In the genomic region with DNA sequence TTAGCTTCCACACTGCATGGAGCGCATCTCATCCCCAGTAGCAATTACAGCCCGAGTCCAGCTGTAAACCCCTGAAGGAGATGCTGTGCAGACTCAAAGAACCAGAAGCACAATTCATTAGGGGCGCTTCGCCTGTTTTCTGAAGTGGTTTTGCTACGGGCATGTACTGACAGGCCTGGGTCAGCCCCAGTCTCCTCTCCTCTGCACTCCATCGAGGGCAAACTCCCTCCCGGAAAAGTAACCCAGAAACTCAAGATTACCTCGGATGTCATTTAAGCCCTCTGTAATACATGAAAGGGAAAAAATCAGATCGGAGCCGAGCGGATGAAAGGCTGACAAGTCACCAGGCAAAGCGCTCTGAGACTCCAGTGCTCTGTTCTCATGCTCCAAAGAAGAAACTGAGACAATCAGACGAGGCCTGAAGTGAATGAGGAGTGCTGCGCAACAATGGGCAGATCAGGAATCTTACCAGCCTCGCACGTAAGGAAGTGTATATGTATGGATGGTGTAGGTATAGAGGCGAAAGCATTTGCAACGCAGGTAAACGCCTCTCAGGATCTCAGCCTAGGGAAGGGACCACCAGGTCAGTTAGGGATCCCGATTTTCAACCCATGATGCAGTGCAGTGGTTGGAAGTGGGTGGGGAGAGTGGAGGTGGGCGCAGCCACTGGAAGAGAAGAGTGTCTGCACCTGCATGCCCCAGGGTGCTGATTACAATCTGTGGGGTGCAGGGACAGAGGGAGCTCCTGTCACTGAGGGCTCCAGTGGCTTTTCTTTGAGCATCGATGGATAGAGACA, we compare ENCODE assay signal across 11 mouse cellular contexts.
A peak's percentile ranks its signal among the peaks of the same experiment; 100 is the strongest.
DNase-seq lines count a peak whose midpoint lies in the region; ATAC-seq and TF ChIP-seq lines count a peak whose summit lies in the region.
"Had no signal": no experiment of that assay in that cellular context is flagged by ENCODE, and none has a peak within 500 bp of the region (broad histone marks: within the 10 kb centered on the region; RNA-seq: fewer than 3 reads in every experiment).

No protein-coding gene starts in this region.

- H3K9ac ChIP-seq in heart, embryonic 13.5 days, result 0 out of 2 replicates have a peak overlapping the region, but pooled peaks have one; percentile 14
- H3K9ac ChIP-seq in embryonic facial prominence, embryonic 14.5 days (ENCODE audit: low read depth, low read length), result peak overlapping the region; percentile 3; the same call in 1 of the 2 replicates
- H3K9ac ChIP-seq in hindbrain, embryonic 16.5 days (ENCODE audit: low read depth, low read length), result peak overlapping the region; percentile 22; the same call in 1 of the 2 replicates
- H3K9ac ChIP-seq in neural tube, embryonic 14.5 days (replicated peaks; ENCODE audit: low read depth, low read length), result no peak overlapping the region; the same call in 1 of the 2 replicates

- ATAC-seq in heart, embryonic 13.5 days (ENCODE audit: extremely low read depth, insufficient number of reproducible peaks, low FRiP score, low TSS enrichment), result no peak
- ATAC-seq in embryonic facial prominence, embryonic 14.5 days (ENCODE audit: low read depth), result peak; percentile 59; the same call in 1 of the 2 replicates
- ATAC-seq in hindbrain, embryonic 16.5 days, result 0 out of 2 replicates have a peak, but pooled peaks have one; percentile 22
- ATAC-seq in neural tube, embryonic 14.5 days (ENCODE audit: low read depth), result peak; percentile 13; the same call in 1 of the 2 replicates

- 47% methylated on average over 22 of the region's 22 CpGs for WGBS in heart, embryonic 13.5 days
- 38% methylated on average over 22 of the region's 22 CpGs for WGBS in embryonic facial prominence, embryonic 14.5 days
- WGBS in hindbrain, embryonic 16.5 days, result 28% methylated on average over 22 of the region's 22 CpGs
- 20% methylated on average over 22 of the region's 22 CpGs for WGBS in neural tube, embryonic 14.5 days
- WGBS in lung, adult 2 months, result 64% methylated on average over 22 of the region's 22 CpGs

- H3K36me3 ChIP-seq in heart, embryonic 13.5 days, result no peaks in the 10 kb centered on the region
- no peaks in the 10 kb centered on the region for H3K36me3 ChIP-seq in embryonic facial prominence, embryonic 14.5 days (ENCODE audit: control insufficient read depth, insufficient read depth, low read length)
- H3K36me3 ChIP-seq in hindbrain, embryonic 16.5 days (ENCODE audit: control insufficient read depth, insufficient read depth, low read length), result no peaks in the 10 kb centered on the region
- no peaks in the 10 kb centered on the region for H3K36me3 ChIP-seq in neural tube, embryonic 14.5 days (ENCODE audit: control insufficient read depth, insufficient read depth, low read length)

- peak overlapping the region; percentile 41 for H3K4me2 ChIP-seq in heart, embryonic 13.5 days
- H3K4me2 ChIP-seq in embryonic facial prominence, embryonic 14.5 days (ENCODE audit: low read depth, low read length), result peak overlapping the region; percentile 3; the same call in 1 of the 2 replicates
- peak overlapping the region; percentile 31 for H3K4me2 ChIP-seq in hindbrain, embryonic 16.5 days (ENCODE audit: low read length)
- peak overlapping the region; percentile 32 for H3K4me2 ChIP-seq in neural tube, embryonic 14.5 days (ENCODE audit: low read depth, low read length)

- H3K27me3 ChIP-seq in heart, embryonic 13.5 days (replicated peaks), result no peaks in the 10 kb centered on the region
- H3K27me3 ChIP-seq in embryonic facial prominence, embryonic 14.5 days (replicated peaks; ENCODE audit: control insufficient read depth, insufficient read depth, low read length), result no peaks in the 10 kb centered on the region
- no peaks in the 10 kb centered on the region for H3K27me3 ChIP-seq in hindbrain, embryonic 16.5 days (replicated peaks; ENCODE audit: control insufficient read depth, insufficient read depth, low read length)
- H3K27me3 ChIP-seq in neural tube, embryonic 14.5 days (ENCODE audit: control insufficient read depth, insufficient read depth, low read length), result no peaks in the 10 kb centered on the region

- H3K4me3 ChIP-seq in heart, embryonic 13.5 days, result no peak overlapping the region
- H3K4me3 ChIP-seq in embryonic facial prominence, embryonic 14.5 days (ENCODE audit: low read depth, low read length), result no peak overlapping the region
- H3K4me3 ChIP-seq in hindbrain, embryonic 16.5 days (ENCODE audit: low read length), result no peak overlapping the region
- H3K4me3 ChIP-seq in neural tube, embryonic 14.5 days (ENCODE audit: low read depth, low read length), result no peak overlapping the region
- no peak overlapping the region for H3K4me3 ChIP-seq in lung, adult 2 months (replicated peaks; ENCODE audit: extremely low read depth, low read depth, low read length)

- H3K9me3 ChIP-seq in heart, embryonic 13.5 days, result no peaks in the 10 kb centered on the region
- H3K9me3 ChIP-seq in embryonic facial prominence, embryonic 14.5 days (ENCODE audit: control insufficient read depth, low read length), result no peaks in the 10 kb centered on the region
- no peaks in the 10 kb centered on the region for H3K9me3 ChIP-seq in hindbrain, embryonic 16.5 days (ENCODE audit: control insufficient read depth, low read length)
- no peaks in the 10 kb centered on the region for H3K9me3 ChIP-seq in neural tube, embryonic 14.5 days (ENCODE audit: control insufficient read depth, low read length)

- TF ChIP-seq CTCF in lung, adult 2 months (IDR thresholded peaks at IDR 0.05; ENCODE audit: insufficient read depth, low read length), result no peak

- DNase-seq in heart, postnatal 36 days, result no peak
- DNase-seq in embryonic facial prominence, embryonic 14.5 days (ENCODE audit: low spot score), result peak; percentile 39
- no peak for DNase-seq in lung, adult 2 months
- no peak for DNase-seq in cerebellum, postnatal 25 days
- no peak for DNase-seq in right cerebral cortex, postnatal 10 days (ENCODE audit: low spot score in 2 of 2)
- DNase-seq: left cerebral cortex, postnatal 4 days; right cerebral cortex, adult 18-20 months; thymus, adult 2 months had no signal

- intact Hi-C loops in heart, postnatal 36 days (cut with DNase I), result no loop called here

- TF ChIP-seq POLR2A in lung, adult 2 months (IDR thresholded peaks at IDR 0.05; ENCODE audit: borderline replicate concordance, extremely low read depth, low read depth, low read length), result no peak

- no peak overlapping the region for H3K27ac ChIP-seq in heart, embryonic 13.5 days (replicated peaks)
- H3K27ac ChIP-seq in embryonic facial prominence, embryonic 14.5 days (replicated peaks; ENCODE audit: low read depth, low read length), result 0 out of 2 replicates have a peak overlapping the region, but pooled peaks have one; percentile 0
- H3K27ac ChIP-seq in hindbrain, embryonic 16.5 days (ENCODE audit: low read depth, low read length), result peak overlapping the region; percentile 56
- H3K27ac ChIP-seq in neural tube, embryonic 14.5 days (ENCODE audit: low read depth, low read length), result peak overlapping the region; percentile 16; the same call in 1 of the 2 replicates

- H3K4me1 ChIP-seq in heart, embryonic 13.5 days, result peaks cover 15% of the 10 kb centered on the region
- peaks cover 28% of the 10 kb centered on the region; the same call in 1 of the 2 replicates for H3K4me1 ChIP-seq in embryonic facial prominence, embryonic 14.5 days (ENCODE audit: control insufficient read depth, insufficient read depth, low read length)
- H3K4me1 ChIP-seq in hindbrain, embryonic 16.5 days (ENCODE audit: control insufficient read depth, insufficient read depth, low read depth, low read length), result peaks cover 20% of the 10 kb centered on the region
- peaks cover 25% of the 10 kb centered on the region for H3K4me1 ChIP-seq in neural tube, embryonic 14.5 days (ENCODE audit: control insufficient read depth, insufficient read depth, low read length)
- H3K4me1 ChIP-seq in lung, adult 2 months (ENCODE audit: control insufficient read depth, insufficient read depth, low read length), result no peaks in the 10 kb centered on the region
